Mouse (Mus musculus): ENCODE results near the gene Zbtb38.

GRCm38 (mm10) chr9:96800131-96800825 is 47.6 kb upstream of the Zbtb38 start:
- TF ChIP-seq POLR2A (IDR thresholded peaks at IDR 0.05; ENCODE audit: borderline replicate concordance, control insufficient read depth, low read depth, low read length) (no peak), CTCF (IDR thresholded peaks at IDR 0.05; ENCODE audit: control insufficient read depth, insufficient read depth, low read length) (no peak)
